Mouse (Mus musculus): ENCODE results near the gene Gm13694. TPM values are rescaled to one million over a fixed set of nuclear protein-coding genes. Genes with fewer than 3 reads are reported as not detected.
"Not testable (repeated sequence)": the region's sequence is repeated elsewhere in the genome, so short reads cannot be mapped to it uniquely, and the experiment has no call there.

Gene Gm13694
- not detected in 2 replicates for polyA plus RNA-seq (2015; fragmentation: Nextera tagmentation; extraction: Ambion mirVana)

- H3K4me3 ChIP-seq (ENCODE audit: low read depth, low read length); H3K36me3 ChIP-seq (ENCODE audit: insufficient read depth, low read length); H3K9ac ChIP-seq (replicated peaks; ENCODE audit: low read depth); H3K27ac ChIP-seq (ENCODE audit: low read length); H3K4me1 ChIP-seq (ENCODE audit: insufficient read depth, low read depth, low read length); H3K9me3 ChIP-seq (ENCODE audit: low read length); H3K27me3 ChIP-seq (replicated peaks; ENCODE audit: insufficient read depth, low read length); DNase-seq (ENCODE audit: low spot score); ATAC-seq; H3K4me2 ChIP-seq (replicated peaks; ENCODE audit: low read depth, low read length): not testable (repeated sequence)
- no CpG with 5 or more reads among the region's 6 CpGs for WGBS
Observed at GRCm38 (mm10) chr2:83978633-83979032, at the start of gene Gm13694. Gene Gm13694 (plus strand): TSS chr2:83978933.

- Histone ChIP-seq H3K36me3 (ENCODE audit: insufficient read depth, low read length) (no peaks in the 10 kb centered on the region), H3K27ac (ENCODE audit: low read length) (no peak overlapping the region), H3K4me3 (ENCODE audit: low read depth, low read length) (no peak overlapping the region), H3K27me3 (replicated peaks; ENCODE audit: insufficient read depth, low read length) (no peaks in the 10 kb centered on the region), H3K9ac (replicated peaks; ENCODE audit: low read depth) (no peak overlapping the region), H3K4me2 (replicated peaks; ENCODE audit: low read depth, low read length) (no peak overlapping the region), H3K4me1 (ENCODE audit: insufficient read depth, low read depth, low read length) (no peaks in the 10 kb centered on the region), H3K9me3 (ENCODE audit: low read length) (no peaks in the 10 kb centered on the region)
- no peak for TF ChIP-seq CTCF (IDR thresholded peaks at IDR 0.05)
- TF ChIP-seq EP300 (IDR thresholded peaks at IDR 0.05), result no peak
- WGBS, result 49% methylated on average over 2 of the region's 2 CpGs
- no peak for DNase-seq (ENCODE audit: low spot score)
- no peak for ATAC-seq
Observed at GRCm38 (mm10) chr2:83929478-83930088, 49.1 kb upstream of the Gm13694 start.

- Histone ChIP-seq H3K4me3 (ENCODE audit: low read depth, low read length) (no peak within 1 kb of the TSS; the same call in 1 of the 2 replicates), H3K36me3 (ENCODE audit: insufficient read depth, low read length) (no peaks in the 10 kb centered on the region), H3K4me1 (ENCODE audit: insufficient read depth, low read depth, low read length) (no peaks in the 10 kb centered on the region), H3K4me2 (replicated peaks; ENCODE audit: low read depth, low read length) (0 out of 2 replicates have a peak within 1 kb of the TSS, but pooled peaks have one; percentile 17), H3K9me3 (ENCODE audit: low read length) (no peaks in the 10 kb centered on the region), H3K27ac (ENCODE audit: low read length) (no peak within 1 kb of the TSS), H3K9ac (replicated peaks; ENCODE audit: low read depth) (no peak within 1 kb of the TSS), H3K27me3 (replicated peaks; ENCODE audit: insufficient read depth, low read length) (no peaks in the 10 kb centered on the region)
- WGBS, result under 1% methylated on average over 20 of the region's 20 CpGs
- ATAC-seq, result no peak
- DNase-seq (ENCODE audit: low spot score), result no peak
- TF ChIP-seq EP300 (IDR thresholded peaks at IDR 0.05), result no peak
- no peak for TF ChIP-seq CTCF (IDR thresholded peaks at IDR 0.05)
Observed at GRCm38 (mm10) chr2:83940931-83941361, 37.8 kb upstream of the Gm13694 start, which contains the start of gene Zswim2. Gene Zswim2 (minus strand): TSS chr2:83941228.

GRCm38 (mm10) chr2:83941378-83941777 is 37.4 kb upstream of the Gm13694 start:
- WGBS, result 33% methylated on average over 3 of the region's 3 CpGs
- no peak for DNase-seq (ENCODE audit: low spot score)
- 0 out of 2 replicates have a peak overlapping the region, but pooled peaks have one; percentile 17 for H3K4me2 ChIP-seq (replicated peaks; ENCODE audit: low read depth, low read length)
- H3K27me3 ChIP-seq (replicated peaks; ENCODE audit: insufficient read depth, low read length), result no peaks in the 10 kb centered on the region
- ATAC-seq, result no peak
- TF ChIP-seq EP300 (IDR thresholded peaks at IDR 0.05) (no peak), CTCF (IDR thresholded peaks at IDR 0.05) (no peak)
- no peaks in the 10 kb centered on the region for H3K36me3 ChIP-seq (ENCODE audit: insufficient read depth, low read length)
- H3K27ac ChIP-seq (ENCODE audit: low read length), result no peak overlapping the region
- no peaks in the 10 kb centered on the region for H3K9me3 ChIP-seq (ENCODE audit: low read length)
- no peaks in the 10 kb centered on the region for H3K4me1 ChIP-seq (ENCODE audit: insufficient read depth, low read depth, low read length)
- no peak overlapping the region for H3K4me3 ChIP-seq (ENCODE audit: low read depth, low read length)
- H3K9ac ChIP-seq (replicated peaks; ENCODE audit: low read depth), result no peak overlapping the region

- 44% methylated on average over 4 of the region's 4 CpGs for WGBS
Observed at GRCm38 (mm10) chr2:83941792-83942191, 36.9 kb upstream of the Gm13694 start.

GRCm38 (mm10) chr2:83955393-83955792 is 23.3 kb upstream of the Gm13694 start, which contains the start of gene Gm13698:
Gene Gm13698 (plus strand): TSS chr2:83955693.
- ATAC-seq; H3K36me3 ChIP-seq (ENCODE audit: insufficient read depth, low read length); H3K9me3 ChIP-seq (ENCODE audit: low read length); H3K4me2 ChIP-seq (replicated peaks; ENCODE audit: low read depth, low read length); H3K4me3 ChIP-seq (ENCODE audit: low read depth, low read length); DNase-seq (ENCODE audit: low spot score); H3K27ac ChIP-seq (ENCODE audit: low read length); H3K9ac ChIP-seq (replicated peaks; ENCODE audit: low read depth); H3K27me3 ChIP-seq (replicated peaks; ENCODE audit: insufficient read depth, low read length); H3K4me1 ChIP-seq (ENCODE audit: insufficient read depth, low read depth, low read length): not testable (repeated sequence)
- no CpG with 5 or more reads among the region's 6 CpGs for WGBS

More at GRCm38 (mm10) chr2:83941792-83942191, 36.9 kb upstream of the Gm13694 start:
- Histone ChIP-seq H3K9me3 (ENCODE audit: low read length) (no peaks in the 10 kb centered on the region), H3K4me3 (ENCODE audit: low read depth, low read length) (no peak overlapping the region), H3K4me1 (ENCODE audit: insufficient read depth, low read depth, low read length) (no peaks in the 10 kb centered on the region), H3K27ac (ENCODE audit: low read length) (no peak overlapping the region), H3K4me2 (replicated peaks; ENCODE audit: low read depth, low read length) (no peak overlapping the region), H3K9ac (replicated peaks; ENCODE audit: low read depth) (no peak overlapping the region), H3K27me3 (replicated peaks; ENCODE audit: insufficient read depth, low read length) (no peaks in the 10 kb centered on the region), H3K36me3 (ENCODE audit: insufficient read depth, low read length) (no peaks in the 10 kb centered on the region)
- no peak for ATAC-seq
- no peak for DNase-seq (ENCODE audit: low spot score)
- TF ChIP-seq CTCF (IDR thresholded peaks at IDR 0.05), result no peak
- TF ChIP-seq EP300 (IDR thresholded peaks at IDR 0.05), result no peak

GRCm38 (mm10) chr2:83961203-83961602 is 17.5 kb upstream of the Gm13694 start, which contains the start of gene Gm13693:
Gene Gm13693 (plus strand): TSS chr2:83961503.
- not testable (repeated sequence) for ATAC-seq
- no CpG with 5 or more reads among the region's 6 CpGs for WGBS

GRCm38 (mm10) chr2:83967013-83967412 is 11.7 kb upstream of the Gm13694 start, which contains the start of gene Gm13695:
Gene Gm13695 (plus strand): TSS chr2:83967313.
- H3K4me1 ChIP-seq (ENCODE audit: insufficient read depth, low read depth, low read length); ATAC-seq; H3K9me3 ChIP-seq (ENCODE audit: low read length); H3K4me2 ChIP-seq (replicated peaks; ENCODE audit: low read depth, low read length); H3K27me3 ChIP-seq (replicated peaks; ENCODE audit: insufficient read depth, low read length); H3K36me3 ChIP-seq (ENCODE audit: insufficient read depth, low read length); DNase-seq (ENCODE audit: low spot score); H3K9ac ChIP-seq (replicated peaks; ENCODE audit: low read depth); H3K4me3 ChIP-seq (ENCODE audit: low read depth, low read length); H3K27ac ChIP-seq (ENCODE audit: low read length): not testable (repeated sequence)
- WGBS, result no CpG with 5 or more reads among the region's 6 CpGs

More at GRCm38 (mm10) chr2:83961203-83961602, 17.5 kb upstream of the Gm13694 start, which contains the start of gene Gm13693:
- H3K4me2 ChIP-seq (replicated peaks; ENCODE audit: low read depth, low read length); H3K27me3 ChIP-seq (replicated peaks; ENCODE audit: insufficient read depth, low read length); H3K4me1 ChIP-seq (ENCODE audit: insufficient read depth, low read depth, low read length); H3K4me3 ChIP-seq (ENCODE audit: low read depth, low read length); H3K9ac ChIP-seq (replicated peaks; ENCODE audit: low read depth); H3K9me3 ChIP-seq (ENCODE audit: low read length); H3K27ac ChIP-seq (ENCODE audit: low read length); H3K36me3 ChIP-seq (ENCODE audit: insufficient read depth, low read length); DNase-seq (ENCODE audit: low spot score): not testable (repeated sequence)

GRCm38 (mm10) chr2:83972823-83973222 is 5.9 kb upstream of the Gm13694 start, which contains the start of gene Gm13696:
Gene Gm13696 (plus strand): TSS chr2:83973123.
- H3K4me2 ChIP-seq (replicated peaks; ENCODE audit: low read depth, low read length); H3K36me3 ChIP-seq (ENCODE audit: insufficient read depth, low read length); ATAC-seq; H3K9me3 ChIP-seq (ENCODE audit: low read length); H3K27ac ChIP-seq (ENCODE audit: low read length); H3K9ac ChIP-seq (replicated peaks; ENCODE audit: low read depth); H3K4me3 ChIP-seq (ENCODE audit: low read depth, low read length); DNase-seq (ENCODE audit: low spot score); H3K27me3 ChIP-seq (replicated peaks; ENCODE audit: insufficient read depth, low read length); H3K4me1 ChIP-seq (ENCODE audit: insufficient read depth, low read depth, low read length): not testable (repeated sequence)
- WGBS, result no CpG with 5 or more reads among the region's 6 CpGs
